Mouse (Mus musculus) bone marrow macrophage, adult 2 months (primary cell): ENCODE measurements at regions not wholly inside any gene's neighbourhood (a gene's known extent, or its start where the extent isn't known, plus 50 kb on each side); places are given as distances from the start of the nearest gene placed in this dataset.

Experiments used
- CTCF ChIP-seq: IDR thresholded peaks from 2 replicates; pipeline ENCODE4 v1.5.1; 2012; ENCODE audit warnings: low read depth, mild to moderate bottlenecking, low read length, moderate library complexity
- POLR2A ChIP-seq: IDR thresholded peaks from 2 replicates; pipeline ENCODE4 v1.6.1; 2012; ENCODE audit warnings: mild to moderate bottlenecking, low read depth, low read length, borderline replicate concordance

DNA sequence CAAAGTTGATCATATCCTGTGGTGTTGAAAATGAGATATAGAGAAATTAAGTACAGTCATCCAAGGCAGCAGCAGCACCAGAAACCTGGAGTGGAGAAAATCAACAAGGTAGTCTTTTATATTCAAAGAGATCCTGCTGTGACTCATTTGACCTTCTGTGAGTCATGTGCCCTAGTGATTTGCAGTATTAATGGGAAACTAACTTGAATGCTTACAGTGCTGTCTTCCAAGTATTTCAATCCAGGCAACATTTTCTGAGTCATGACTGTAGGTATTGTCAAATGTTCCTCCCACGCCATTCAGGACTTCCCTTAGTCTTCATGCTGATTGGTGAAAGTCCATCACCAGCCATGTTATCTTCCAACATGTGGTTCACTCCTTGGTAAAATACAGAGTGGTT is 169.0 kb upstream of the L3mbtl3 start:
- TF ChIP-seq CTCF (no peak), POLR2A (no peak)
